Mouse (Mus musculus): Measurements from ENCODE around the gene Gm17078. TPM values are rescaled to one million over a fixed set of nuclear protein-coding genes. Genes with fewer than 3 reads are reported as not detected.

Gene Gm17078
- not detected in 2 replicates for polyA plus RNA-seq (2015; fragmentation: Nextera tagmentation; extraction: Ambion mirVana)

GRCm38 (mm10) chr14:51611210-51611609 lies at the start of gene Gm17078:
TSS of gene Gm17078 (minus strand) at chr14:51611310.

GRCm38 (mm10) chr14:51635566-51635965 lies 24.5 kb upstream of the Gm17078 start, which contains the start of gene Gm4181:
TSS of gene Gm4181 (minus strand) at chr14:51635666.

DNA sequence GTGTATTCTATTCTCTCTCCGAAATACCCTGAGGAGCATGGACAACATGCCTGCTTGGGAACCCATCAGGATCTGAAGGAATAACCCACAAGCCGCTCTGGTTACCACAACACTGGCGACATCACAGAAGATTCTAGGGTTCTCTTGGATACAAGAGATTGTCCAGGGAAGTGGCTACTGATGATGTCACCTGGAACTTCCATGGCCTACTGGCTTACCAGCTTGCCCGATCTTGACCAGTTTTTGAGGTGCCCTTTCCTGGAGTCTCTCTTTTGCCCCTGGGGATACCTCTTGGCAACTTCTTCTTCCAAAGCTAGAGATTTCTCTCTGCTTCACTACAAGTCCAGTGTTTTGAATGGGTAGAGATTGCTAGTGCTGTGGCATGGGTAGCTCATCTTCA lies 19.1 kb downstream of the Gm17078 start, which contains the start of gene Gm17174:
Gene Gm17174, minus strand, starts transcription at position 101 of the 400 bp plus-strand sequence.

GRCm38 (mm10) chr14:51573963-51574362 lies 37.1 kb downstream of the Gm17078 start, which contains the start of gene Gm17175:
TSS of gene Gm17175 (minus strand) at chr14:51574063.

Other genes starting within 250 kb of the Gm17078 start
- not detected in 2 replicates for gene Gm7247, start 249.6 kb downstream of the Gm17078 start, polyA plus RNA-seq (2015; fragmentation: Nextera tagmentation; extraction: Ambion mirVana)
- gene Vmn2r88, start 200.5 kb downstream of the Gm17078 start, polyA plus RNA-seq (2015; fragmentation: Nextera tagmentation; extraction: Ambion mirVana): not detected in 2 replicates
- not detected in 2 replicates for gene Vmn2r89, start 159.5 kb downstream of the Gm17078 start, polyA plus RNA-seq (2015; fragmentation: Nextera tagmentation; extraction: Ambion mirVana)
- not detected in 2 replicates for gene Gm5622, start 58.5 kb downstream of the Gm17078 start, polyA plus RNA-seq (2015; fragmentation: Nextera tagmentation; extraction: Ambion mirVana)
- not detected in 2 replicates for gene Gm17175, start 37.2 kb downstream of the Gm17078 start, polyA plus RNA-seq (2015; fragmentation: Nextera tagmentation; extraction: Ambion mirVana)
- not detected in 2 replicates for gene Gm17174, start 19.2 kb downstream of the Gm17078 start, polyA plus RNA-seq (2015; fragmentation: Nextera tagmentation; extraction: Ambion mirVana)
- not detected in 2 replicates for gene Gm4181, start 24.4 kb upstream of the Gm17078 start, polyA plus RNA-seq (2015; fragmentation: Nextera tagmentation; extraction: Ambion mirVana)
- gene Gm17079, start 84.2 kb upstream of the Gm17078 start, polyA plus RNA-seq (2015; fragmentation: Nextera tagmentation; extraction: Ambion mirVana): not detected in 2 replicates
- not detected in 2 replicates for gene Gm5800, start 105.9 kb upstream of the Gm17078 start, polyA plus RNA-seq (2015; fragmentation: Nextera tagmentation; extraction: Ambion mirVana)
- not detected in 2 replicates for gene Ang4, start 162.3 kb upstream of the Gm17078 start, polyA plus RNA-seq (2015; fragmentation: Nextera tagmentation; extraction: Ambion mirVana)
- not detected in 2 replicates for gene AY358078, start 188.7 kb upstream of the Gm17078 start, polyA plus RNA-seq (2015; fragmentation: Nextera tagmentation; extraction: Ambion mirVana)
- gene Ear6, start 242.4 kb upstream of the Gm17078 start, polyA plus RNA-seq (2015; fragmentation: Nextera tagmentation; extraction: Ambion mirVana): not detected in 2 replicates

Measured in skeletal muscle tissue, postnatal 0 days (tissue).